Mouse (Mus musculus) CH12.LX (cell line): ENCODE measurements around the gene Btf3. TPM values are rescaled to one million over a fixed set of nuclear protein-coding genes. Genes with fewer than 3 reads are reported as not detected.

ENCODE experiments used
- DNase-seq: peaks from one replicate; pipeline ENCODE4 v3.0.0-alpha.2; 2013; ENCODE audit errors: extremely low read depth
- H3K27ac ChIP-seq: 2 replicates; pipeline ENCODE4 v1.5.1; 2012; ENCODE audit warnings: low read depth, mild to moderate bottlenecking, control low read depth, moderate library complexity; ENCODE audit not compliant: insufficient read depth
- H3K27me3 ChIP-seq: replicated peaks from 2 replicates; pipeline ENCODE3; 2012; ENCODE audit warnings: inconsistent platforms
- H3K36me3 ChIP-seq, 2 experiments: replicated peaks in 1 of 2; 2 replicates each; pipeline versions ENCODE3 to v1.6.1; 2012; ENCODE audit warnings: inconsistent platforms in 1 of 2, low read length in 1 of 2, mild to moderate bottlenecking in 1 of 2, mixed read lengths in 1 of 2, moderate library complexity in 1 of 2; ENCODE audit not compliant: control insufficient read depth in 1 of 2, insufficient read depth in 1 of 2
- H3K4me1 ChIP-seq, 2 experiments: 2 replicates each; pipeline ENCODE4 v1.6.1; 2012; ENCODE audit warnings: inconsistent platforms in 1 of 2, moderate library complexity in 1 of 2; ENCODE audit not compliant: insufficient read depth in 2 of 2, control insufficient read depth in 1 of 2
- H3K4me2 ChIP-seq: 2 replicates; pipeline ENCODE4 v1.6.1; 2012; ENCODE audit warnings: low read depth, mild to moderate bottlenecking, control low read depth; ENCODE audit not compliant: poor library complexity, insufficient read depth, severe bottlenecking
- H3K4me3 ChIP-seq, 3 experiments: fragments of 150-350 bp in 1 of 3; sonication (generic) in 1 of 3; replicated peaks in 1 of 3; 2 replicates each; pipeline versions ENCODE3 to v1.5.1; 2011 to 2012; ENCODE audit warnings: low read depth in 2 of 3, low read length in 2 of 3, mild to moderate bottlenecking in 2 of 3, moderate library complexity in 2 of 3, control low read depth in 1 of 3, improper control_type of control experiment in 1 of 3, inconsistent platforms in 1 of 3, mixed read lengths in 1 of 3; ENCODE audit not compliant: poor library complexity in 1 of 3
- H3K79me2 ChIP-seq: replicated peaks from 2 replicates; pipeline ENCODE4 v1.6.1; 2012; ENCODE audit warnings: mild to moderate bottlenecking, moderate library complexity; ENCODE audit not compliant: control insufficient read depth, poor library complexity, insufficient read depth, severe bottlenecking; ENCODE audit errors: extremely low read depth
- H3K9ac ChIP-seq: 2 replicates; pipeline ENCODE4 v1.6.1; 2012; ENCODE audit warnings: low read depth, mild to moderate bottlenecking, control low read depth, moderate library complexity; ENCODE audit not compliant: insufficient read depth
- H3K9me3 ChIP-seq: replicated peaks from 2 replicates; pipeline ENCODE3; 2012; ENCODE audit warnings: low read length, inconsistent platforms, mixed read lengths
- CTCF ChIP-seq, 2 experiments: IDR thresholded peaks in 1 of 2; conservative IDR thresholded peaks in 1 of 2; 2 replicates each; pipeline ENCODE4 v1.5.1; 2011 to 2012; ENCODE audit warnings: low read depth in 2 of 2, low read length in 2 of 2, improper control_type of control experiment in 1 of 2, inconsistent platforms in 1 of 2, mild to moderate bottlenecking in 1 of 2, moderate library complexity in 1 of 2
- E2F4 ChIP-seq: IDR thresholded peaks from 2 replicates; pipeline ENCODE4 v1.6.1; 2011; ENCODE audit warnings: low read depth, low read length, improper control_type of control experiment; ENCODE audit not compliant: insufficient replicate concordance
- IRF4 ChIP-seq: IDR thresholded peaks from 2 replicates; pipeline ENCODE4 v1.6.1; 2014; ENCODE audit warnings: low read depth, mild to moderate bottlenecking, inconsistent platforms, low read length, improper control_type of control experiment
- NELFE ChIP-seq: IDR thresholded peaks from 2 replicates; pipeline ENCODE4 v1.6.1; 2011; ENCODE audit warnings: low read depth, low read length, improper control_type of control experiment
- POLR2AphosphoS2 ChIP-seq: IDR thresholded peaks from 2 replicates; pipeline ENCODE4 v1.6.1; 2011; ENCODE audit warnings: low read depth, low read length, improper control_type of control experiment
- RAD21 ChIP-seq: IDR thresholded peaks from 2 replicates; pipeline ENCODE4 v1.6.1; 2011; ENCODE audit warnings: low read depth, mild to moderate bottlenecking, low read length, improper control_type of control experiment, moderate library complexity
- SMC3 ChIP-seq: IDR thresholded peaks from 2 replicates; pipeline ENCODE4 v1.6.1; 2011; ENCODE audit warnings: low read depth, low read length, improper control_type of control experiment
- TCF12 ChIP-seq: IDR thresholded peaks from 2 replicates; pipeline ENCODE4 v1.6.1; 2014; ENCODE audit warnings: low read depth, mild to moderate bottlenecking, inconsistent platforms, low read length, improper control_type of control experiment
- USF1 ChIP-seq: IDR thresholded peaks from 2 replicates; pipeline ENCODE4 v1.6.1; 2014; ENCODE audit warnings: low read depth, mild to moderate bottlenecking, inconsistent platforms, low read length, improper control_type of control experiment
- ZMIZ1 ChIP-seq: IDR thresholded peaks from 2 replicates; pipeline ENCODE4 v1.6.1; 2012; ENCODE audit warnings: low read depth, mild to moderate bottlenecking, inconsistent platforms, low read length, improper control_type of control experiment
- ZNF384 ChIP-seq: IDR thresholded peaks from 2 replicates; pipeline ENCODE4 v1.6.1; 2012; ENCODE audit warnings: low read depth, low read length, improper control_type of control experiment, inconsistent platforms
- dilution Hi-C: fragments of 300-500 bp; cut with MboI; formaldehyde crosslinking; loops from 2 replicates; pipeline ENCODE4 v1.14.3; 2020; ENCODE audit warnings: low sequenced_read_pairs; ENCODE audit not compliant: extremely low pct_unique_long_range_greater_than_20kb, extremely low pct_ligation_motif_present
- in situ Hi-C: fragments of 300-500 bp; cut with MboI; formaldehyde crosslinking; loops from 3 replicates; pipeline ENCODE4 v1.14.3; 2019; ENCODE audit warnings: low sequenced_read_pairs, low pct_ligation_motif_present, low pct_unique_long_range_greater_than_20kb, mixed read lengths
- polyA plus RNA-seq: library from polyadenylated mRNA; unstranded; fragments of >175 nt; gene quantifications from 2 replicates; pipeline ENCODE4 v1.2.1, GENCODE M21; 2012; ENCODE audit warnings: low read depth; ENCODE audit not compliant: insufficient read length
- total RNA-seq, 2 experiments: library from RNA; depleted of rRNA; stranded (reverse); fragments of 300-350 nt in 1 of 2; fragments of >200 nt in 1 of 2; gene quantifications; 2 replicates each; pipeline ENCODE4 v1.2.3; 2012 to 2014

Gene Btf3
- total and polyA plus RNA-seq, 3 experiments, result 1,038 to 1,568 (median 1,367) TPM

- Histone ChIP-seq H3K27me3 (no peaks in the 10 kb centered on the region), H3K36me3 (no peaks in the 10 kb centered on the region), H3K4me1 (peaks cover 6 to 20% of the 10 kb centered on the region in 2 experiments), H3K79me2 (no peaks in the 10 kb centered on the region), H3K4me3 (no peak overlapping the region)
- dilution Hi-C loops, result no loop called here
- TF ChIP-seq IRF4 (peak; percentile 63), USF1 (no peak)
- TF ChIP-seq, all 38 proteins: peak for 1
- in situ Hi-C loops, result no loop called here
- Histone ChIP-seq H3K4me2 (0 out of 2 replicates have a peak overlapping the region, but pooled peaks have one; percentile 24), H3K9me3 (peaks cover 9% of the 10 kb centered on the region), H3K9ac (no peak overlapping the region), H3K27ac (no peak overlapping the region)
- DNase-seq, result peak; percentile 56
These were observed 32.7 kb upstream of the Btf3 start for GRCm38 (mm10) chr13:98349491-98349890.

- TF ChIP-seq TCF12 (no peak), ZMIZ1 (no peak), IRF4 (no peak)
- TF ChIP-seq, all 38 proteins: peak for 0
- H3K79me2 ChIP-seq, result no peaks in the 10 kb centered on the region
- DNase-seq, result no peak
- H3K9ac ChIP-seq, result no peak overlapping the region
- no peak overlapping the region for H3K4me2 ChIP-seq
- no peak overlapping the region for H3K4me3 ChIP-seq
- no peaks in the 10 kb centered on the region for H3K27me3 ChIP-seq
- dilution Hi-C loops (no loop called here), in situ Hi-C loops (no loop called here)
- no peak overlapping the region for H3K27ac ChIP-seq
- no peaks in the 10 kb centered on the region for H3K36me3 ChIP-seq
- no peaks in the 10 kb centered on the region for H3K9me3 ChIP-seq
- peaks cover 0 to 4% of the 10 kb centered on the region in 2 experiments; a peak in 1 of 4 replicates for H3K4me1 ChIP-seq
These were observed 23.7 kb upstream of the Btf3 start for GRCm38 (mm10) chr13:98340506-98340905.

- Histone ChIP-seq H3K4me2 (no peak overlapping the region), H3K27ac (no peak overlapping the region), H3K36me3 (no peaks in the 10 kb centered on the region), H3K4me3 (no peak overlapping the region), H3K27me3 (no peaks in the 10 kb centered on the region), H3K4me1 (no peaks in the 10 kb centered on the region), H3K9ac (no peak overlapping the region), H3K79me2 (no peaks in the 10 kb centered on the region), H3K9me3 (no peaks in the 10 kb centered on the region)
- in situ Hi-C loops, result no loop called here
- DNase-seq, result no peak
- TF ChIP-seq POLR2AphosphoS2 (no peak), E2F4 (no peak)
- dilution Hi-C loops, result no loop called here
These were observed 19.4 kb upstream of the Btf3 start for GRCm38 (mm10) chr13:98336205-98336604.

- peak; percentile 55 for DNase-seq
- H3K4me1 ChIP-seq, result no peaks in the 10 kb centered on the region
- no peak overlapping the region for H3K4me3 ChIP-seq
- no peaks in the 10 kb centered on the region for H3K79me2 ChIP-seq
- dilution Hi-C loops, result no loop called here
- H3K9ac ChIP-seq, result no peak overlapping the region
- in situ Hi-C loops, result no loop called here
- H3K9me3 ChIP-seq, result no peaks in the 10 kb centered on the region
- H3K27me3 ChIP-seq, result no peaks in the 10 kb centered on the region
- H3K27ac ChIP-seq, result no peak overlapping the region
- TF ChIP-seq SMC3 (peak; percentile 62), CTCF (conservative IDR thresholded peaks at IDR 0.05 in 1 of 2, IDR thresholded peaks at IDR 0.05 in 1 of 2; ENCODE audit: low read depth in 2 of 2, low read length in 2 of 2) (peak; percentile 47 to 74; a peak in 3 of 4 replicates), POLR2AphosphoS2 (no peak), RAD21 (peak; percentile 71), ZNF384 (peak; percentile 46; the same call in 1 of the 2 replicates), NELFE (no peak)
- H3K4me2 ChIP-seq, result no peak overlapping the region
- H3K36me3 ChIP-seq, result no peaks in the 10 kb centered on the region
These were observed 15.3 kb upstream of the Btf3 start for GRCm38 (mm10) chr13:98332106-98332505.
